Mouse (Mus musculus) heart, embryonic 14.5 days (tissue): Measurements from ENCODE around the gene Cenpp. TPM values are rescaled to one million over a fixed set of nuclear protein-coding genes. Genes with fewer than 3 reads are reported as not detected.

Experiments used
- ATAC-seq: fragments of 200-750 bp; cut with Nextera tagmentation; 2 replicates; pipeline ENCODE4 v1.8.0; 2017; ENCODE audit warnings: low read depth, moderate TSS enrichment; ENCODE audit not compliant: insufficient number of reproducible peaks, insufficient read depth, low FRiP score
- H3K27ac ChIP-seq, 2 experiments: fragments of 200-500 bp in 1 of 2; fragments of 300-500 bp in 1 of 2; sonication (generic) in 1 of 2; replicated peaks in 1 of 2; 2 replicates each; pipeline ENCODE4 v1.5.1; 2012 to 2014; ENCODE audit warnings: low read depth in 2 of 2, low read length in 2 of 2, control low read depth in 1 of 2, mild to moderate bottlenecking in 1 of 2, mixed read lengths in 1 of 2; ENCODE audit not compliant: control insufficient read depth in 1 of 2, insufficient read depth in 1 of 2
- H3K27me3 ChIP-seq: fragments of 300-500 bp; sonication (generic); 2 replicates; pipeline ENCODE4 v1.6.1; 2014; ENCODE audit warnings: mild to moderate bottlenecking, low read length, control low read depth; ENCODE audit not compliant: control insufficient read depth, insufficient read depth
- H3K36me3 ChIP-seq: fragments of 300-500 bp; sonication (generic); 2 replicates; pipeline ENCODE4 v1.6.1; 2014; ENCODE audit warnings: mild to moderate bottlenecking, control low read depth, low read length, mixed read lengths; ENCODE audit not compliant: control insufficient read depth, insufficient read depth
- H3K4me1 ChIP-seq, 2 experiments: fragments of 200-500 bp in 1 of 2; fragments of 300-500 bp in 1 of 2; sonication (generic) in 1 of 2; 2 replicates each; pipeline ENCODE4 v1.6.1; 2012 to 2014; ENCODE audit warnings: low read length in 2 of 2, control low read depth in 1 of 2, mixed read lengths in 1 of 2; ENCODE audit not compliant: control insufficient read depth in 2 of 2, insufficient read depth in 2 of 2
- H3K4me2 ChIP-seq: fragments of 300-500 bp; sonication (generic); 2 replicates; pipeline ENCODE4 v1.6.1; 2014; ENCODE audit warnings: mild to moderate bottlenecking, low read length
- H3K4me3 ChIP-seq, 2 experiments: fragments of 200-500 bp in 1 of 2; fragments of 300-500 bp in 1 of 2; sonication (generic) in 1 of 2; 2 replicates each; pipeline ENCODE4 v1.5.1; 2012 to 2014; ENCODE audit warnings: low read length in 2 of 2, mild to moderate bottlenecking in 2 of 2, control low read depth in 1 of 2, low read depth in 1 of 2, moderate library complexity in 1 of 2; ENCODE audit not compliant: control insufficient read depth in 1 of 2, insufficient read depth in 1 of 2
- H3K9ac ChIP-seq: fragments of 300-500 bp; sonication (generic); 2 replicates; pipeline ENCODE4 v1.6.1; 2014; ENCODE audit warnings: mild to moderate bottlenecking, low read length
- H3K9me3 ChIP-seq: fragments of 300-500 bp; sonication (generic); 2 replicates; pipeline ENCODE4 v1.6.1; 2016; ENCODE audit warnings: low read length, control low read depth; ENCODE audit not compliant: control insufficient read depth
- WGBS: fragments of 180-500 bp; shearing (Covaris S2); extraction: QIAGEN DNeasy Blood & Tissue Kit; methylation state at CpG from one replicate; pipeline ENCODE4 v1.1.7; 2014; 5-methylcytosine and 5-hydroxymethylcytosine counted together
- polyA plus RNA-seq: library from polyadenylated mRNA; unstranded; fragments of >200 nt; fragmentation: Nextera tagmentation; extraction: Ambion mirVana; gene quantifications from 2 replicates; pipeline ENCODE4 v1.2.1, GENCODE M21; 2014

The Cenpp gene
- polyA plus RNA-seq, 1 experiment from 2014 or later: 27.5 TPM

DNA sequence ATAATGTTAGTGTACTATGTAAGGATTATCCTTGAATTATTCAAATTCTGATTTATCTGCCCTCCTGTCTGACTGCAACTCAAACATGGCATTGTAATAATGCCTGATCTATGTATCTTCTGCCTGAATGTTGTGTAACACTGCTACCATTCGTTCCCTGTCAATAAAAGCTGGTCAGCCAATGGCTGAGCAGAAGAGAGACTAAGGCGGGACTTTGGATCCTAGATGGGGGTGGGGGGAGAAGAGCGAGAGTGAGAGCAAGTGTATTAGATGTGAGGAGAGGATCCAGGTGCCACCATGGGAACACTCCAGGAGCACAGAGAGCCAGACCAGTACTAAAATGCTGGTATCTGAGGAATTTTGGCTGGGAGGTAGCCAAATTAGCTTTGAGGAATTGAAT, 82.2 kb downstream of the Cenpp start:
- Histone ChIP-seq H3K27me3 (no peaks in the 10 kb centered on the region), H3K4me1 (no peaks in the 10 kb centered on the region), H3K4me2 (no peak overlapping the region), H3K36me3 (no peaks in the 10 kb centered on the region), H3K9me3 (no peaks in the 10 kb centered on the region), H3K27ac (no peak overlapping the region), H3K9ac (no peak overlapping the region), H3K4me3 (no peak overlapping the region)
- ATAC-seq: no peak
- WGBS: 68% methylated on average over 3 of the region's 3 CpGs

DNA sequence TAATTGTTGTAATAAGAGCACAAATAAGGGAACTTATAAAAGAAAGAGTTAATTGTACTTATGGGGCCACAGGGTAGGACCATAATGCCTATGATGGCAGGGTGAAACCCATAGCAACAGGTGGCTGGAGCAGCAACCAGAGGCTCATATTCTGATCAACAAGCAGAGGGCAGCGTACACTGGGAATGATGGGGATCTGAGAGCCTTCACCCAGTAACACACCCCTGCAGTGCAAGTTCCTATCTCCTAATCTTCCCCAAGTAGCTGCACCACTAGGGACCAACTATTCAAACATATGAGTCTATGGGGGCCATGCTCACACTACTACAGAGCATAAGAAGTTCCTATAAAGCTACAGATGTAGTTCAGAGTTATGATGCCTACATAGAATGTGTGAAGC, 88.2 kb downstream of the Cenpp start:
- Histone ChIP-seq H3K36me3 (no peaks in the 10 kb centered on the region), H3K27ac (no peak overlapping the region), H3K4me2 (no peak overlapping the region), H3K9ac (no peak overlapping the region), H3K4me1 (no peaks in the 10 kb centered on the region), H3K27me3 (no peaks in the 10 kb centered on the region), H3K9me3 (no peaks in the 10 kb centered on the region), H3K4me3 (no peak overlapping the region)
- 85% methylated on average over 1 of the region's 1 CpGs for WGBS
- ATAC-seq: no peak

GRCm38 (mm10) chr13:49560886-49561285, 91.7 kb downstream of the Cenpp start:
- 39% methylated on average over 2 of the region's 2 CpGs for WGBS
- no peak for ATAC-seq
- H3K4me1 ChIP-seq: no peaks in the 10 kb centered on the region

DNA sequence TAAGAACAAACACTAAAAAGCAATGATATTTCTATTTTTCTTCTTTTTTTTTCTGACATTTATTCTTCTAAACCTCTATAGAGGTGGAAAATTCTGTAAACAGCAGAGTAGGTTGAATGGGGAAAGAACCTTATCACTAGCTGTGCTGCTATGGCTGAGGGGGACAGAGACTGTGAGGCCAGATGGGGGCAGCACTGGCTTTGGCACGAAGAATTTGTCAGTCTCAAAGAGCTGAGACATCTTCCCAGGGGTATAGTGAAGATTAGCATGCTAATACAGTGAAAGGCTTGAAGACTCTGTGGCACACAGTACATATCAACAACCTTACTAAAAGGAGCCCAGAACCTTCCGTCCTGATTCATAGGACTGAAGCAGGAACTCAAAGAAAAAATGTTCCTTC, 93.4 kb downstream of the Cenpp start:
- WGBS: 31% methylated on average over 2 of the region's 2 CpGs
- Histone ChIP-seq H3K4me3 (no peak overlapping the region), H3K36me3 (no peaks in the 10 kb centered on the region), H3K9me3 (no peaks in the 10 kb centered on the region), H3K9ac (no peak overlapping the region), H3K4me1 (no peaks in the 10 kb centered on the region), H3K27me3 (no peaks in the 10 kb centered on the region), H3K27ac (no peak overlapping the region), H3K4me2 (no peak overlapping the region)
- no peak for ATAC-seq

More at GRCm38 (mm10) chr13:49560886-49561285, 91.7 kb downstream of the Cenpp start:
- Histone ChIP-seq H3K9me3 (no peaks in the 10 kb centered on the region), H3K27me3 (no peaks in the 10 kb centered on the region), H3K27ac (no peak overlapping the region), H3K36me3 (no peaks in the 10 kb centered on the region), H3K9ac (no peak overlapping the region), H3K4me2 (no peak overlapping the region), H3K4me3 (no peak overlapping the region)

DNA sequence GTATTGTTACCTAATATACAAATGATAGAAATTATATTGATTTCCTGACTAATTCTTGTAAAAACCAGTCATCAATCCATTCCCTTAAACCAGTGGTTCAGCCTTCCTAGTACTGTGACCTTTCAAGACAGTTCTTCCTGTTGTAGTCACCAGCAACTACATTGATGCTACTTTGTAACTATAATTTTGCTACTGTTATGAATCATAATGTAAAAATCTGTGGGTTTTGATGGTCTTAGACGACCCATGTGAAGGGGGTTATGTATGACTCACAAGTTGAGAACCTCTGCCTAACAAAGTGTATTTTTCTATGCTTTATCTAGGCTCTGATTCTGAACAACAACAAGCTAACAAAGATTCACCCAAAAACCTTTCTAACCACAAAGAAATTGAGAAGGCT, 95.7 kb downstream of the Cenpp start:
- 65% methylated on average over 1 of the region's 1 CpGs for WGBS
- no peaks in the 10 kb centered on the region for H3K9me3 ChIP-seq

DNA sequence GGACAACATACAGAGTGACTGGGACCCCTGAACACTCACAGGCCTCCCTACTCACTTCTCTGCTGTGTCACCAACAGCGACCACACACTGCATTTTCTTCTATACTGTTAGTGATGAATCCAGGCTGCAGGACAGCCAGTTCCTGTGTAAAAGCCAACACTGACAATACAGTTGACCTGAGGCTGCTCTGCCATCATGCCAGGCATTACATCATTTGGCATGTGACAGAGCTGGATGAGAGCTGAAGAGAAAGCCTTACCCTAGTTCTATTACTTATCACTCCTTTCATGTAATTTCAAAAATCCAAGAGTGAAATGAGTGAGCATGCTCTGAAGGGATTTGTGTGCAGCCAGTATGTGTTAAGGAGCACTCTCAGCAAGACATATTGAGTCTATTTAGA, 96.4 kb downstream of the Cenpp start:
- Histone ChIP-seq H3K27ac (no peak overlapping the region), H3K9ac (no peak overlapping the region), H3K4me1 (no peaks in the 10 kb centered on the region), H3K27me3 (no peaks in the 10 kb centered on the region), H3K9me3 (no peaks in the 10 kb centered on the region), H3K4me3 (no peak overlapping the region), H3K36me3 (no peaks in the 10 kb centered on the region), H3K4me2 (no peak overlapping the region)
- 68% methylated on average over 1 of the region's 1 CpGs for WGBS
- no peak for ATAC-seq

More for the DNA sequence above, 95.7 kb downstream of the Cenpp start:
- no peaks in the 10 kb centered on the region for H3K4me1 ChIP-seq
- no peak overlapping the region for H3K4me2 ChIP-seq
- no peaks in the 10 kb centered on the region for H3K36me3 ChIP-seq
- ATAC-seq: no peak
- H3K9ac ChIP-seq: no peak overlapping the region
- H3K27ac ChIP-seq: no peak overlapping the region
- H3K4me3 ChIP-seq: no peak overlapping the region
- H3K27me3 ChIP-seq: no peaks in the 10 kb centered on the region

GRCm38 (mm10) chr13:49554519-49554918, 98.1 kb downstream of the Cenpp start:
- no peak for ATAC-seq
- H3K27ac ChIP-seq: no peak overlapping the region
- H3K4me1 ChIP-seq: no peaks in the 10 kb centered on the region
- H3K27me3 ChIP-seq: no peaks in the 10 kb centered on the region
- no peak overlapping the region for H3K4me3 ChIP-seq
- no peaks in the 10 kb centered on the region for H3K36me3 ChIP-seq
- 71% methylated on average over 5 of the region's 5 CpGs for WGBS
- H3K9me3 ChIP-seq: no peaks in the 10 kb centered on the region
- H3K4me2 ChIP-seq: no peak overlapping the region
- H3K9ac ChIP-seq: no peak overlapping the region

DNA sequence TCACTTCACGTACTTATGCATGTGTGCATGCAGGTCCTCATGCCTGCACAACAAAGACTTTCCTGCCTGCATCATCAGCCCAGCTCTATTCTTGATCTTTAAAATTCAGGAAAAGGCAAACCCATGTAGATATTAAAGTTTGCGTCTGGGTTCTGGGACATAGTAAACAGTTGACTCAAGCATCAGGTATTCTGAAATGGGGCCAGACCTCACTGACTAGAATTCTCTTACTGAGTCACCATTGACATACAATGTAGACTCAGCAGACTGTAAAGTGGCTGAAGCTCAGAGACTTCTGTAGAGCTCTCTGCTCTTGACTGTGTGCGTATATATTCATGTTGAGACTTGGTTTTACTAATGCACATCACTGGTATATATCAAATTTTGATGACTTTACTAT, 103.0 kb downstream of the Cenpp start:
- H3K27ac ChIP-seq: no peak overlapping the region
- no peak overlapping the region for H3K4me3 ChIP-seq
- no peaks in the 10 kb centered on the region for H3K9me3 ChIP-seq
- no peaks in the 10 kb centered on the region for H3K27me3 ChIP-seq
- H3K4me2 ChIP-seq: no peak overlapping the region
- H3K4me1 ChIP-seq: peaks cover 2 to 5% of the 10 kb centered on the region in 2 experiments; a peak in 2 of 4 replicates
- H3K36me3 ChIP-seq: no peaks in the 10 kb centered on the region
- WGBS: 90% methylated on average over 3 of the region's 3 CpGs
- no peak overlapping the region for H3K9ac ChIP-seq
- no peak for ATAC-seq
